Mouse (Mus musculus): ENCODE results near the gene Il17re. TPM values are rescaled to one million over a fixed set of nuclear protein-coding genes. Genes with fewer than 3 reads are reported as not detected.

Gene Il17re
- polyA plus RNA-seq (2012; ENCODE audit: insufficient read depth, insufficient read length, missing spikeins), result 5.9 and 8.7 TPM in 2 replicates

DNA sequence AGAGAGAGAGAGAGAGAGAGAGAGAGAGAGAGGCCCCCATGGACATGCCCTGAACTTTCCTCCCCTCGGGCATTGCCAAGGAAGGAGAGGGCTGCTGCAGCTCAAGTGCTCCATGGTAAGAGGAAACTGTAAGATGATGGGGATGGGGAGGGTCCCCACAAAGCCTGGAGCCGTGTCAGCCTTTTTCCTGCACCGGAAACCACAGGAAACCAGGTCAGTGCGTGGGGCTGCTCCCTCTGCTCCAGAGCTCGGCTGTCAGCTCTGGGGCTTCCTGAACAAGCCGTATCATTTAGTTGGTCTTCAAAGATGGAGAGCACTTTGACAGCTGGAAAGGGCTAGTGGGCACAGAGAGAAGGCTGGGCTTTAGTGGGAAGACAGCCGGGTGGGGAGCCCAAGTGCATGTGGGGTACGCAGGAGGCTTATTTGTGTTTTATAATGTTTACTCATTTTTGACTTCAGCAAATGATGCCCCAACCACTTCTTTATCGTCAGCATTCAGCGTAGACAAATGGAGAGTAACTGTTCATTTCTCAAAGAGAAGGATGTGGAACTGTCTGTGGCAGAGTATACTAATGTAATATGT is at the start of gene Il17re:
Il17re (plus strand) TSS at position 533 of the 583 bp plus-strand sequence.
- H3K4me1 ChIP-seq (ENCODE audit: control insufficient read depth, insufficient read depth, insufficient read length, low read length), result no peaks in the 10 kb centered on the region
- no peak within 1 kb of the TSS for H3K27ac ChIP-seq (replicated peaks; ENCODE audit: low read depth, low read length)
- peak within 1 kb of the TSS; percentile 34 for H3K4me3 ChIP-seq (ENCODE audit: insufficient read depth, low read depth, low read length)

- Histone ChIP-seq H3K27ac (replicated peaks; ENCODE audit: low read depth, low read length) (no peak overlapping the region), H3K4me1 (ENCODE audit: control insufficient read depth, insufficient read depth, insufficient read length, low read length) (no peaks in the 10 kb centered on the region)
These were observed 48.3 kb upstream of the Il17re start for GRCm38 (mm10) chr6:113410001-113410400.

DNA sequence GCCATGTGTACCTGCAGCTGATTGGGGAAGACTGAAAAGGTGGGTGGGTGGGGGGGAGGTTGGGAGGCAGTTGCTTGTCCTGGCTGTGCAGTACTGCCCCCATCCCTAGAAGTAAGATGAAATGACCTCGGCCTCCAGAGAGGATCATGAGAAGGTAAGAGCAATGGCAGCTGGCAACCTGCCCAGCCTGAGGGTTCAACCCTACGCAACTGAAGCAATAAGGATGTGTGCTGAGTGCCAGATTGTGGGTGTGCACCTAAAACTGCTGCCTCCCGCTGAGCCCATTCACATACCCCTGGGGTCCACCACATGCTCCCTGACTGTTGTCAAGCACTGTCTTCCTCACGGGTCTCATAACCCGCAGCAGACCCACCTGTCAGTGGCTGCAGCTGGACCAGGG is 41.9 kb upstream of the Il17re start:
- Histone ChIP-seq H3K4me3 (ENCODE audit: insufficient read depth, low read depth, low read length) (no peak overlapping the region), H3K4me1 (ENCODE audit: control insufficient read depth, insufficient read depth, insufficient read length, low read length) (0 out of 2 replicates have a peak, but pooled peaks cover 3% of the 10 kb centered on the region), H3K27ac (replicated peaks; ENCODE audit: low read depth, low read length) (no peak overlapping the region)

More at GRCm38 (mm10) chr6:113410001-113410400, 48.3 kb upstream of the Il17re start:
- no peak overlapping the region for H3K4me3 ChIP-seq (ENCODE audit: insufficient read depth, low read depth, low read length)

DNA sequence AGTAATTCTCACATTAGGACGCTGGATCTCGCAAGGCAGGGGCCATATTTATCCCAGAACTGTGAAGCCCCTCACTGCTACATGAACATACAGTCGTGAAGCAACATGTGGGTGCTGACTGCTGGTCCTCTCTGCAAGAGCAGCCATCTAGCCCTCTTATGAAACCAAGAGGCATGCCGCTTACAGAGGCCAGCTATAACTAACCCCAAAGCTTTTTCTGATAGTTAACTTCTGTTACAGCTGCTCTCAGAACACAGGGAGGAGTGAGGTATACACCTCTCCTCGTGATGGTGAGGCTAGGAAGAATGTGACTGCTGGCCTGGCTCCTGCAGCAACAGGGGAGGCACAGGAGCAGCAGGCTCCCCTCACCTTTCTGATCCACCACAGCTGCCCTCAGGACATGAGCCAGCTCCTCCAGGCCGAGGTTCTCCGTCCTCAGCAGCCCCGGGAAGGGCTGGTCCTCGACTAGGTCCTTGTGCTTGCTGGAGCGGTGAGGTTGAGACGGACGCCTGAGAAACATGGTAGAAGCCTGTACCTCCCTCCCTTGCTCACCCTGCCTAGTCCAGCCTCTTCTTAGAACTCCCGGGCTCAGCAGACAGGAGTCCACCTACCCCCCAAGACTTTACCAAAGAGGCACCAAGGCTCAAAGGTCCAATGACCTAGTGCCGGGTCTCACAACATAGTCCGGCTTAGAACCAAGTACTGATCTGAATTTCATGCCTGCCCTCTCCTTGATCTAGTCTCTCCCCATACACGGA is 39.7 kb upstream of the Il17re start:
- H3K4me1 ChIP-seq (ENCODE audit: control insufficient read depth, insufficient read depth, insufficient read length, low read length), result 0 out of 2 replicates have a peak, but pooled peaks cover 3% of the 10 kb centered on the region
- H3K27ac ChIP-seq (replicated peaks; ENCODE audit: low read depth, low read length), result peak overlapping the region; percentile 57
- peak overlapping the region; percentile 77 for H3K4me3 ChIP-seq (ENCODE audit: insufficient read depth, low read depth, low read length)

DNA sequence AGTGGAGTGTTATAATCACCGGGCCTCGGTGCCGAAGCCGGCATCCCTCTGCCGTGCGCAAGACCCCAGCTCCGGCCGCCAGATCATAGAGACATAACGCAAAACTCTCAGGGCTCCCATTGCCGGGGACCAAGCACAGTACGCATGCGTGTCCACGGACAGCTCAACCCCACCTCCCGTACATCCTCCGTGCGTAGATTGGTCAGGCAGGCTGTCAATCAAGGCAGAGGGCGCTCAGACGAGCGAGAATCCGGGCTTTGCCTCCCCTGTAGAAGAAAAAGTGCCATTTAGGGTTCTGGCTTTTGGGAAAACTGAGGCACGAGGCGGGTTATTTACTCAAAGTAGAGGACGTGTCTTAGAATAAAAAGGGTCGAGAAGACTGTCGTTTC is 39.1 kb upstream of the Il17re start, which contains the start of gene Rpusd3:
Rpusd3 (minus strand) TSS at position 142 of the 389 bp plus-strand sequence.
- Histone ChIP-seq H3K4me1 (ENCODE audit: control insufficient read depth, insufficient read depth, insufficient read length, low read length) (0 out of 2 replicates have a peak, but pooled peaks cover 3% of the 10 kb centered on the region), H3K4me3 (ENCODE audit: insufficient read depth, low read depth, low read length) (peak within 1 kb of the TSS; percentile 77), H3K27ac (replicated peaks; ENCODE audit: low read depth, low read length) (peak within 1 kb of the TSS; percentile 57)

- Histone ChIP-seq H3K4me3 (ENCODE audit: insufficient read depth, low read depth, low read length) (no peak overlapping the region), H3K27ac (replicated peaks; ENCODE audit: low read depth, low read length) (no peak overlapping the region)
These were observed 35.3 kb upstream of the Il17re start for GRCm38 (mm10) chr6:113423000-113423399.

DNA sequence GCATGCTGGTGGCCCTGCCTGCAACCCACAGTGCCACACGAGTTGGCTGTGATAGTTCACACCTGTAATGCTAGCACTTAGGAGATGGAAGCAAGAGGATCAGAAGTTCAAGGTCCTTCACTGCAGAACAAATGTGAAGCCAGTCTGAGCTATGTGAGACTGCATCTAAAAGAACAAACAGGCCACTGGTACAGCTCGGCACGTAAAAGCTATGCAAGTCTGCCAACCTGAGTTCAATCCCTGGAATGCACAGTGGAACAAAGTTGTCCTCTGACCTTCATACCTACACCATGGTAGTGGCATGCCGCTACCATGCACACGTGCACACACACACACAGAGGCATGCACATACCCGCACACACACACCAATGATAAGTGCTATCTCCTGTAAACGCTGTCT is 34.1 kb upstream of the Il17re start:
- Histone ChIP-seq H3K27ac (replicated peaks; ENCODE audit: low read depth, low read length) (no peak overlapping the region), H3K4me1 (ENCODE audit: control insufficient read depth, insufficient read depth, insufficient read length, low read length) (no peaks in the 10 kb centered on the region), H3K4me3 (ENCODE audit: insufficient read depth, low read depth, low read length) (no peak overlapping the region)

More at GRCm38 (mm10) chr6:113423000-113423399, 35.3 kb upstream of the Il17re start:
- 0 out of 2 replicates have a peak, but pooled peaks cover 3% of the 10 kb centered on the region for H3K4me1 ChIP-seq (ENCODE audit: control insufficient read depth, insufficient read depth, insufficient read length, low read length)

DNA sequence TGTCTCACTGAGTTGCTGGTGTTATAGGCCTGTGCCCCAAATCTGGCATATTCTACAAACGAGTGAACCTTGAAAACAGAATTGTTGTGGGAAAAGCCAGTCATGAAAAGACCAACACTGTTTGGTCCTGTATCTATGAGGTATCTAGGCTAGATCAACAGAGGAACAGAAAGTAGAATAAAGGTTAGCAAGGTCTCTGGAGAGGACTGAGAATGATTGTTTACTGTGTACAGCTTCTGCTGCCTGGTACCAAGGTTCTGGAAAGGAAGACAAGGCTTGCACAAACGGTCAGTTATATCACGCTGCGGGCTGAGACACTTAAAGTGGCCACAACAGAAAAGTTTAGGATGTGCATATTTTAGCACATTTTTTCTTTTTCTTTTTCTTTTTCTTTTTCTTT is 31.6 kb upstream of the Il17re start:
- Histone ChIP-seq H3K27ac (replicated peaks; ENCODE audit: low read depth, low read length) (peak overlapping the region; percentile 84; the same call in 1 of the 2 replicates), H3K4me1 (ENCODE audit: control insufficient read depth, insufficient read depth, insufficient read length, low read length) (no peaks in the 10 kb centered on the region), H3K4me3 (ENCODE audit: insufficient read depth, low read depth, low read length) (no peak overlapping the region)

DNA sequence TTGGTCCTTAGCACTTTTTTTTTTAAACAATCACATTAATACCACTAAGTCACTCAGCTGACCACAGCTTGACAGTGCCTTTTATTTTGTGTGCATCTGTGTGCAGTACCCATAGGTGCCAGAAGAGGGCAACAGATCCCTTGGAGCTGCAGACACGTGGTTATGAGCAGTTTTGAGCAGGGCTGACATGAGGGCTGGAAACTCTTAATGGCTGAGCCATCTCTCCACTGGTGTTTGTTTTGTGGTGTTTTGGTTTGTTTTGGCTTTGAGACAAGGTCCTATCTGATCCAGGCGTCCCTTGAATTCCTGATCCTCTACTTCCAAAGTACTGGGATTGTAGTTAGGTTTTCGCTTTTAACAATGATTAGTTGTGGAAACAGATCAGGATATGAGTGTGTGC is 30.9 kb upstream of the Il17re start:
- Histone ChIP-seq H3K4me1 (ENCODE audit: control insufficient read depth, insufficient read depth, insufficient read length, low read length) (no peaks in the 10 kb centered on the region), H3K4me3 (ENCODE audit: insufficient read depth, low read depth, low read length) (no peak overlapping the region), H3K27ac (replicated peaks; ENCODE audit: low read depth, low read length) (peak overlapping the region; percentile 31; the same call in 1 of the 2 replicates)

- Histone ChIP-seq H3K4me3 (ENCODE audit: insufficient read depth, low read depth, low read length) (no peak overlapping the region), H3K27ac (replicated peaks; ENCODE audit: low read depth, low read length) (peak overlapping the region; percentile 28), H3K4me1 (ENCODE audit: control insufficient read depth, insufficient read depth, insufficient read length, low read length) (no peaks in the 10 kb centered on the region)
These were observed 30.3 kb upstream of the Il17re start for GRCm38 (mm10) chr6:113428006-113428405.

GRCm38 (mm10) chr6:113429965-113430364 is 28.3 kb upstream of the Il17re start:
- Histone ChIP-seq H3K4me1 (ENCODE audit: control insufficient read depth, insufficient read depth, insufficient read length, low read length) (no peaks in the 10 kb centered on the region), H3K27ac (replicated peaks; ENCODE audit: low read depth, low read length) (peak overlapping the region; percentile 52), H3K4me3 (ENCODE audit: insufficient read depth, low read depth, low read length) (peak overlapping the region; percentile 68)

DNA sequence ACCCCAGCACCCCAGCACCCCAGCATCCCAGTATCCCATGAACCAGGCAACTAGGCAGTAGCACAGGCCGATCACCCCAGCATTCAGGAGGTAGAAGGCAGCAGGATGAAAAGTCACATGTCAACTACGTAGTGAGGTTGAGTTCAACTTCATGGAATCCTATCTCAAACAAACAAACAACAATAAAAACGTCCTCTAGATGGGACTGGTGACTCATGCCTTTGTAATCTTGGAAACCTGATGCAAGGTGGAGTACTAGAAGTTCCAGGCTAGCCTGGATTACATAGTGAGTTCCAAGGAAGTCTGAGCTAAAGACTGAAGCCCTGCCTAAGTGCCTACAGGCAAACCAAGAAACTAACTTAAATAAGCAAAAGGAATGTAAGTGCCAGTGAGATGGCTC is 27.4 kb upstream of the Il17re start:
- H3K4me3 ChIP-seq (ENCODE audit: insufficient read depth, low read depth, low read length), result peak overlapping the region; percentile 68
- no peaks in the 10 kb centered on the region for H3K4me1 ChIP-seq (ENCODE audit: control insufficient read depth, insufficient read depth, insufficient read length, low read length)
- peak overlapping the region; percentile 60; the same call in 1 of the 2 replicates for H3K27ac ChIP-seq (replicated peaks; ENCODE audit: low read depth, low read length)

GRCm38 (mm10) chr6:113431801-113432200 is 26.5 kb upstream of the Il17re start:
- Histone ChIP-seq H3K4me1 (ENCODE audit: control insufficient read depth, insufficient read depth, insufficient read length, low read length) (no peaks in the 10 kb centered on the region), H3K27ac (replicated peaks; ENCODE audit: low read depth, low read length) (peak overlapping the region; percentile 98), H3K4me3 (ENCODE audit: insufficient read depth, low read depth, low read length) (peak overlapping the region; percentile 68)

- Histone ChIP-seq H3K27ac (replicated peaks; ENCODE audit: low read depth, low read length) (peak overlapping the region; percentile 98), H3K4me1 (ENCODE audit: control insufficient read depth, insufficient read depth, insufficient read length, low read length) (no peaks in the 10 kb centered on the region), H3K4me3 (ENCODE audit: insufficient read depth, low read depth, low read length) (peak overlapping the region; percentile 68)
These were observed 24.6 kb upstream of the Il17re start for GRCm38 (mm10) chr6:113433661-113434060.

DNA sequence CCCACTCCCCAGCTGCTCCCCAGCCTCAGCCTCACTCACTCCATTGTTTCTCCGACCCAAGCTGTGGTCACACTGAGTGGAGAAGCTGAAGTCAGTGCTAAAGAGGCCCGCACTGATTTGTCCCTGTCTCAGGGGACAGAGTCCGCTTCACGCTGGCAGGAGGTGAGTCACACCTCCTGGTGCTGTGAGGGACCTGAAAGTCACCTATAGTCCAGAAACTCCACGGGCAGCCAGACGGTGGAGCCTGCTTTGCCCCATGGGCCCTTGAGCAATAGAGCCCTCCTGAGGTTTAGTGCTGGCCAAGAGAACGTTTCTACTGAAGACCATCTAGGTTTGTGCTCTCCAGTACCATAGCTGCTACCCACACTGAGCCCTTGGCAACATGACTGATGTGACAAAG is 23.6 kb upstream of the Il17re start:
- peaks cover 2% of the 10 kb centered on the region; the same call in 1 of the 2 replicates for H3K4me1 ChIP-seq (ENCODE audit: control insufficient read depth, insufficient read depth, insufficient read length, low read length)
- peak overlapping the region; percentile 68 for H3K4me3 ChIP-seq (ENCODE audit: insufficient read depth, low read depth, low read length)
- peak overlapping the region; percentile 98 for H3K27ac ChIP-seq (replicated peaks; ENCODE audit: low read depth, low read length)

Data from brown adipose tissue, adult 24 weeks (tissue).